Mouse (Mus musculus): Measurements from ENCODE around the gene Mark2. TPM values are rescaled to one million over a fixed set of nuclear protein-coding genes. Genes with fewer than 3 reads are reported as not detected.

The Mark2 gene
- polyA plus RNA-seq, 1 experiment from 2014 or later = 40.5 TPM

DNA sequence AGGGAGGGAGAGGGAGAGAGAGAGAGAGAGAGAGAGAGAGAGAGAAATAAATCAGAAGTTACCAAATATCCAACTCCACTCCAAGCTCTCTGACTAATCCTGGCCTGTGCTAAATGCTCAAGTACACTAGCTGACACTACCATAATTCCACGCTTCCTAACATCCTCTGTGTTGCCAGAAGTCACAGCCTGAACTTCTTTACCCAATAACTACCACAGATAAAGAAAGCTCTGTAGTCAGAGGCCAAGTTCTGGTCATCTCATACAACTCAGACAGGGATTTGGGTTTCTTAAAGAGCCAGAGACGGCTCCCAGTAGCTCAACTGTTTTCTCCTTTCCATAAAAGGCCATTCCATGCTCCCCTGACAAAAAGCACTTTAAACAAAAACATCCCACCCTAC, 36.9 kb downstream of the Mark2 start:
- ATAC-seq = no peak
- no peak overlapping the region for H3K27ac ChIP-seq (ENCODE audit: low read depth, low read length)
- H3K9ac ChIP-seq (ENCODE audit: low read depth, low read length) = no peak overlapping the region
- WGBS = 70% methylated on average over 2 of the region's 2 CpGs
- H3K4me1 ChIP-seq (ENCODE audit: control insufficient read depth, insufficient read depth, low read depth, low read length) = peaks cover 22% of the 10 kb centered on the region
- H3K9me3 ChIP-seq (ENCODE audit: control insufficient read depth, low read length) = no peaks in the 10 kb centered on the region
- H3K27me3 ChIP-seq (replicated peaks; ENCODE audit: control insufficient read depth, insufficient read depth, low read length) = no peaks in the 10 kb centered on the region
- no peaks in the 10 kb centered on the region for H3K36me3 ChIP-seq (ENCODE audit: control insufficient read depth, insufficient read depth, low read length)
- H3K4me2 ChIP-seq (ENCODE audit: low read length) = no peak overlapping the region
- H3K4me3 ChIP-seq (ENCODE audit: low read length) = no peak overlapping the region

DNA sequence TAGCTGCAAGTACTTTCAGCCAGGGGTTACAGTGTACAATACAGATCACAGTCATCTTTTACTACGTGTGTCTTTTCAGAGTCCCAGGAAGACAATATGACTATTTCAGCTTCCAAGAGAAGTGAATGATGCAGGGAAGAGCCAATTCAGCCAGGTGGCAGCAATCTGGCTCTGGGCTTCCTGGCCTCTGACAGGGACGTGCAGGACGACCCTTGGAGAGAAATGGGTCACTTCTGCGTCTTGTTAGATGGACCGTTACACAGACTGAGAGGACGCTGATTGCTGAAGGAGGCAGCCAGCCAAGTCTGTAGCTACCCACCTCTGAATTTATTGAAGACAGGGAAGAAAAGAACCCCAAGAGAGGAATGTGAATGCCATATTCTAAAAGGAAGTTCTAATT, 37.9 kb downstream of the Mark2 start:
- H3K4me2 ChIP-seq (ENCODE audit: low read length) = no peak overlapping the region
- H3K4me1 ChIP-seq (ENCODE audit: control insufficient read depth, insufficient read depth, low read depth, low read length) = peaks cover 26% of the 10 kb centered on the region
- H3K36me3 ChIP-seq (ENCODE audit: control insufficient read depth, insufficient read depth, low read length) = no peaks in the 10 kb centered on the region
- no peaks in the 10 kb centered on the region for H3K27me3 ChIP-seq (replicated peaks; ENCODE audit: control insufficient read depth, insufficient read depth, low read length)
- no peak overlapping the region for H3K4me3 ChIP-seq (ENCODE audit: low read length)
- ATAC-seq = no peak
- H3K27ac ChIP-seq (ENCODE audit: low read depth, low read length) = no peak overlapping the region
- no peak overlapping the region for H3K9ac ChIP-seq (ENCODE audit: low read depth, low read length)
- H3K9me3 ChIP-seq (ENCODE audit: control insufficient read depth, low read length) = no peaks in the 10 kb centered on the region
- WGBS = 53% methylated on average over 6 of the region's 6 CpGs

DNA sequence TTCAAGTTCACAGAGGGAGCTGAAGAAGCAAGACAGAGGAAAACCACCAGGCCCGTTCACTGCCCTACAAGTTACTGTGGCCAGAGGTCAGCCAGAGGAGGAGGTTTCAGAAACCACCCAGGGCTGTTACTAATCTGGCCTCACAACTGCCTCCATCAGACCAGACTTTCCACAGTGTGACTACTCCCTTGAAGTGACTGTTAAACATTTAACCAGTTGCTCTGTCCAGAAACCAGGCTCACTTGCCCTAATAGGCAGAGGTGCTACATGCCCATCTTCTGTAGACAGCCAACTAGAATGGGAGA, 39.2 kb downstream of the Mark2 start:
- WGBS = 91% methylated on average over 1 of the region's 1 CpGs
- H3K4me1 ChIP-seq (ENCODE audit: control insufficient read depth, insufficient read depth, low read depth, low read length) = peaks cover 16% of the 10 kb centered on the region
- no peaks in the 10 kb centered on the region for H3K36me3 ChIP-seq (ENCODE audit: control insufficient read depth, insufficient read depth, low read length)
- H3K4me2 ChIP-seq (ENCODE audit: low read length) = no peak overlapping the region
- H3K27ac ChIP-seq (ENCODE audit: low read depth, low read length) = no peak overlapping the region
- no peak overlapping the region for H3K9ac ChIP-seq (ENCODE audit: low read depth, low read length)
- no peaks in the 10 kb centered on the region for H3K9me3 ChIP-seq (ENCODE audit: control insufficient read depth, low read length)
- ATAC-seq = no peak
- no peaks in the 10 kb centered on the region for H3K27me3 ChIP-seq (replicated peaks; ENCODE audit: control insufficient read depth, insufficient read depth, low read length)
- no peak overlapping the region for H3K4me3 ChIP-seq (ENCODE audit: low read length)

DNA sequence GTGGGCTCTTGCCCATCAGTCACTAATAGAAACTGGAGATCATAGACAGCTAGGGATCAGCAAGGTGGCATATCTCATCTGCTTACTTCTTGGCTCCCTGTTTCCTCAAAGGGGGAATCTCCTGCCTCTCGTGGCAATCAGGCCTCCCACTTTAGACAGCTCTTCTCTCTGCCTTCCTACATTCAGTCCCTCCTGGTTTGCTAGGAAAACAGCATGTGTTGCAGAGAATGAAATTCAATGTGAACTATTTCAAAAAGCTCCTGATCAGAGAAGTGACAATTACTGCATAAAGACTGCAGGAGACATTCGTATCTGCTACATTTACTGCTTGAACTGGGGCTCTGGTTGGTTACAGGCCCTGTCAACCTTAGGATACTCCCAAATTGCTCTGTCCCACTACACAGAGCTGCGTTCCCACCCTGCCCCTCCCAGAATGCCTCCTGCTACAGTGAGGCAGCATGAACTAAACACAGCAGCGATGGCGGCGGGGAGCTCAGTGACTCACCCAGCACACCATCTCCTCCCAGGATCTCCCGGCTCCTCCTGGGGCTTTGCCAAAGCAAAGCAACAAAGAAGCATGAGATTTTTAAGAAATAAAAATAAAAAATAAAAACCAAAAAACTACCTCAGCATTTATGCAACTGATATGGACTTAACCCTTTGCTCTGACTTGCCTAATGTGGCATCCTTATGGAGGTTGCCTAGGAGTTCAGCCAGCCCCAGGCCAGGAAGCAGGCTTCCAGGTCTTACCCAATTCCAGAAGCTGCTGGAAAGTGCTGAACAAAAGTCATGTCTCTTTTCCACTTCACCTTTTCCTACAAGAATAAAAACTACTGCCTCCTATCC, 39.8 kb downstream of the Mark2 start:
- ATAC-seq = no peak
- no peaks in the 10 kb centered on the region for H3K9me3 ChIP-seq (ENCODE audit: control insufficient read depth, low read length)
- H3K9ac ChIP-seq (ENCODE audit: low read depth, low read length) = no peak overlapping the region
- H3K4me3 ChIP-seq (ENCODE audit: low read length) = no peak overlapping the region
- 85% methylated on average over 7 of the region's 7 CpGs for WGBS
- no peaks in the 10 kb centered on the region for H3K36me3 ChIP-seq (ENCODE audit: control insufficient read depth, insufficient read depth, low read length)
- H3K4me1 ChIP-seq (ENCODE audit: control insufficient read depth, insufficient read depth, low read depth, low read length) = peaks cover 16% of the 10 kb centered on the region
- no peaks in the 10 kb centered on the region for H3K27me3 ChIP-seq (replicated peaks; ENCODE audit: control insufficient read depth, insufficient read depth, low read length)
- no peak overlapping the region for H3K27ac ChIP-seq (ENCODE audit: low read depth, low read length)
- no peak overlapping the region for H3K4me2 ChIP-seq (ENCODE audit: low read length)

DNA sequence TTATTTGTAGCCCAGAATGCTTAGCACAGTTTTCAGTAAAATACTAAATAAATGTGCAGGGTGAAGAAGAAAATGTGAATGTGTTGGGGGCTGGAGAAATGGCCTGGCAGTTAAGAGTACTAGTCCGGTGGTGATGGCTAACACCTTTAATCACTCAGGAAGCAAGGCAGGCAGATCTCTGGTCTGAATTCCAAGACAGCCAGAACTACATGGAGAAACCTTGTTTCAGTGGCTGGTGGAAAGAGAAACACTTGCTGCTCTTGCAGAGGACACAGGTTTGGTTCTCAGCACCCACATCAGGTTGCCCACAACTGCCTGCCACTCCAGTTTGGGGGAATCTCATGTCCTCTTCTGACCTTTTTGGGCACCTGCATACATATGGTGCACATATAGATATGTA, 41.6 kb downstream of the Mark2 start:
- Histone ChIP-seq H3K9ac (ENCODE audit: low read depth, low read length) (no peak overlapping the region), H3K27ac (ENCODE audit: low read depth, low read length) (no peak overlapping the region), H3K4me2 (ENCODE audit: low read length) (no peak overlapping the region), H3K4me3 (ENCODE audit: low read length) (no peak overlapping the region), H3K4me1 (ENCODE audit: control insufficient read depth, insufficient read depth, low read depth, low read length) (peaks cover 16% of the 10 kb centered on the region), H3K36me3 (ENCODE audit: control insufficient read depth, insufficient read depth, low read length) (no peaks in the 10 kb centered on the region), H3K27me3 (replicated peaks; ENCODE audit: control insufficient read depth, insufficient read depth, low read length) (no peaks in the 10 kb centered on the region), H3K9me3 (ENCODE audit: control insufficient read depth, low read length) (no peaks in the 10 kb centered on the region)
- WGBS = 96% methylated on average over 1 of the region's 1 CpGs
- ATAC-seq = no peak

DNA sequence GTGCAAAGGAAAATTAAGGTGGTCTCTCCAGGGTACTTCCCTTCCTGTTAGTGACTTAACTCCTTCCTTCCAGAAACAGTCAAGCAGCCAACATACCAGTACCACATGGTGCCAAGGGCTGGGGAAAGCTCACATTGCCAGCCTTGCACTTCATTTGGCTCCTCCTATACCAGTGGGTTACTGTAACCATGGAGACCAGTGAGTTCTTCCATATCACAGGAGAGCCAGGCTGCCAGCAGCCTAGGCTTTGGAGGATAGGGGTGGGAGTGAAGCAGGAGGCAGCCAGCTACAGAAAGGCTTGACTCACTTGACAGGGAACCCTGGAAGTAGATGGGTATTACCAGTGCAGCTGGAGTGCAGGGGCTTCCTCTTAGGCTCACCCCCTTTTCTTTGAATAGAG, 42.6 kb downstream of the Mark2 start:
- Histone ChIP-seq H3K4me1 (ENCODE audit: control insufficient read depth, insufficient read depth, low read depth, low read length) (peaks cover 16% of the 10 kb centered on the region), H3K4me3 (ENCODE audit: low read length) (no peak overlapping the region), H3K27me3 (replicated peaks; ENCODE audit: control insufficient read depth, insufficient read depth, low read length) (no peaks in the 10 kb centered on the region), H3K4me2 (ENCODE audit: low read length) (no peak overlapping the region), H3K36me3 (ENCODE audit: control insufficient read depth, insufficient read depth, low read length) (no peaks in the 10 kb centered on the region), H3K9ac (ENCODE audit: low read depth, low read length) (no peak overlapping the region), H3K9me3 (ENCODE audit: control insufficient read depth, low read length) (no peaks in the 10 kb centered on the region), H3K27ac (ENCODE audit: low read depth, low read length) (0 out of 2 replicates have a peak overlapping the region, but pooled peaks have one; percentile 40)
- peak; percentile 93 for ATAC-seq

DNA sequence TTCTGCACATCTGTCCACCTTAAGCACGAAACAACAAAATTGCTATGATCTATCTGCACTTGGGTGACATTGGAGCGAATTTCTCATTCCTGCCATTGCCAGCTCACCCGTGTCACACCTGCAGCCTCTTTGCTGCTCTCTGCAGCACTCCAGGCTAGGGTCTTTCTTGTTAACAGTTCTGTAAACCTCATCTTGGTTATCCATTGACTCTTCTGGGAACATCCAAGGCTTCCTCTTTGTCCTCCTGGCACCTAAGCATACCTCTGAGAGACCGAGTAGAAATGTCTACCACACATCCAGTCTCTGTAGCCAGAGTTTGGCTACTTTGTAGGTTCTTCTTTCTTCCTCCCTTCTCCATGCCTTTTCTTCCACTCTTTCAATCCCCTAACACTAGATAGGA, 45.7 kb downstream of the Mark2 start:
- Histone ChIP-seq H3K27ac (ENCODE audit: low read depth, low read length) (no peak overlapping the region), H3K4me2 (ENCODE audit: low read length) (no peak overlapping the region), H3K4me3 (ENCODE audit: low read length) (no peak overlapping the region), H3K9me3 (ENCODE audit: control insufficient read depth, low read length) (no peaks in the 10 kb centered on the region), H3K27me3 (replicated peaks; ENCODE audit: control insufficient read depth, insufficient read depth, low read length) (no peaks in the 10 kb centered on the region), H3K4me1 (ENCODE audit: control insufficient read depth, insufficient read depth, low read depth, low read length) (peaks cover 13% of the 10 kb centered on the region), H3K36me3 (ENCODE audit: control insufficient read depth, insufficient read depth, low read length) (no peaks in the 10 kb centered on the region), H3K9ac (ENCODE audit: low read depth, low read length) (no peak overlapping the region)
- no peak for ATAC-seq
- WGBS = 91% methylated on average over 4 of the region's 4 CpGs

DNA sequence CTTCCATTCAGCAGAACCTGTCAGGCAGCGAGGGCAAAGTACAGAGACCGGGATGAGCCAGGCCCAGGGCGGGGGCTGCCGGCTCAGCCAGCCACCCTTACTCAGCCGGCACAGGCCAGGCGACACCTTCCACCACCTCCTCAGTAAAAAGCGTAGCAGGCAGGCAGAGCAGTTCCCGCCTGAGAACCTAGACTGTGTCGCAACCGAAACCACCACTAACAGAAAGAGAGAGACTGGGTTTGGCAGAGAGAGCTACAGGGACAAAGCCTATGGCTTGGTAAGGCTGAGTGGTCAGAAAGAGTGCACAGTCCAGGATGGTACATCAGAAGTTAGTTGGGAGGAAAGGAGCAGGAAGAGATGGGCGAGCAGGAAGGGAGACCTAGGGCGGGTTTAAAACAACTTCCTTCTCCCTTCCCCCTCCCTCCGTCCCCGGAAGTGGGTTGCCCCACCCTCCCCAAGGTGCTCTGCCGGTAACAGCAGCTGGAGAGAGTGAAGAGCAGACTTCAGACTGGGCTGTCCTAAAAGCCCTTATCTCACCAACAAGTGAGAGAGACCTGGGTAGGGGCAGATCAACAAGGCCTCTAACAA, 46.5 kb downstream of the Mark2 start:
- no peaks in the 10 kb centered on the region for H3K9me3 ChIP-seq (ENCODE audit: control insufficient read depth, low read length)
- no peaks in the 10 kb centered on the region for H3K36me3 ChIP-seq (ENCODE audit: control insufficient read depth, insufficient read depth, low read length)
- no peak overlapping the region for H3K4me2 ChIP-seq (ENCODE audit: low read length)
- ATAC-seq = no peak
- no peak overlapping the region for H3K9ac ChIP-seq (ENCODE audit: low read depth, low read length)
- H3K27ac ChIP-seq (ENCODE audit: low read depth, low read length) = no peak overlapping the region
- H3K4me1 ChIP-seq (ENCODE audit: control insufficient read depth, insufficient read depth, low read depth, low read length) = peaks cover 13% of the 10 kb centered on the region
- no peaks in the 10 kb centered on the region for H3K27me3 ChIP-seq (replicated peaks; ENCODE audit: control insufficient read depth, insufficient read depth, low read length)
- 82% methylated on average over 15 of the region's 15 CpGs for WGBS
- no peak overlapping the region for H3K4me3 ChIP-seq (ENCODE audit: low read length)

DNA sequence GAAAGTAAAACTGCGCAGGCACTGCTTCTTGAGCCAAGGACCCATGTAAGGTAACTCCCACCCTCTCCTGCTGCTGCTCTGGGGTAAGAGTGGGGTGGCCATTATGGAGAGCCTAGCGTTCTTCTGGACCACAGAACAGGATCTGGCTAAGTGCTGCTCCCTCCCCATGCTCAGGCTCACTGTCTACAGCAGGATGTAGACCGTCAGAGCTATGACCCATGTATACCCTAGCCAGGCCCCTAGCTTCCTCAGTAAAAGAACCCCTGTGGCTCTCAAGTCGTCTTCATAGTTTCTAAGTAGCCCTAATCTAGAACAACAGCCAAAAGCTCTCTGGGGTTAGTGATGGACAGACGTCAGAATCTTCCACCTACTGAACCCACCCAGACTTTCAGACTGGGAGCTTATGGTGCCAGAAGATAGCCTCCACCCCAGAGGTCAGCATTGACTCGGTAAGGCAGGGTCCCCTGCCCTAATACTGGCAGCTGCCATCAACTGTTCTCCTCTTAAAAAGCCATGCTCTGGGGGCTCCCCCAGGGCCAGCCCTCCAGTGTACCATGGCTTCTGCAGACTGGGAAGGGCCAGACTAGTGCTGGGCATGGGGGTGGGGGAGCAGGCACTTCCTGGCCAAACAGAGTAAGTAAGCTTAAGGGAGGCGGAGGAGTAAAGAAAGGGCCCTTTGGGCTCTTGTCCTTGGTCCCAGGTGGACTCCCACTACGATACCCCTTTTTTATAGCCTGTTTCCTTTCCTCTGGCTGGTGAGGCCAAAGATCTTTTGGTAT, 47.4 kb downstream of the Mark2 start:
- 78% methylated on average over 8 of the region's 8 CpGs for WGBS
- no peak overlapping the region for H3K4me3 ChIP-seq (ENCODE audit: low read length)
- H3K36me3 ChIP-seq (ENCODE audit: control insufficient read depth, insufficient read depth, low read length) = 0 out of 2 replicates have a peak, but pooled peaks cover 3% of the 10 kb centered on the region
- H3K4me1 ChIP-seq (ENCODE audit: control insufficient read depth, insufficient read depth, low read depth, low read length) = peaks cover 10% of the 10 kb centered on the region
- H3K27ac ChIP-seq (ENCODE audit: low read depth, low read length) = no peak overlapping the region
- no peak overlapping the region for H3K9ac ChIP-seq (ENCODE audit: low read depth, low read length)
- no peaks in the 10 kb centered on the region for H3K9me3 ChIP-seq (ENCODE audit: control insufficient read depth, low read length)
- H3K4me2 ChIP-seq (ENCODE audit: low read length) = no peak overlapping the region
- H3K27me3 ChIP-seq (replicated peaks; ENCODE audit: control insufficient read depth, insufficient read depth, low read length) = no peaks in the 10 kb centered on the region
- no peak for ATAC-seq

Measured in hindbrain, embryonic 16.5 days (tissue).